Mouse (Mus musculus): ENCODE measurements around the gene Pgm2l1. TPM values are rescaled to one million over a fixed set of nuclear protein-coding genes. Genes with fewer than 3 reads are reported as not detected.

The Pgm2l1 gene
- 30.6 TPM for total RNA-seq (2023)

DNA sequence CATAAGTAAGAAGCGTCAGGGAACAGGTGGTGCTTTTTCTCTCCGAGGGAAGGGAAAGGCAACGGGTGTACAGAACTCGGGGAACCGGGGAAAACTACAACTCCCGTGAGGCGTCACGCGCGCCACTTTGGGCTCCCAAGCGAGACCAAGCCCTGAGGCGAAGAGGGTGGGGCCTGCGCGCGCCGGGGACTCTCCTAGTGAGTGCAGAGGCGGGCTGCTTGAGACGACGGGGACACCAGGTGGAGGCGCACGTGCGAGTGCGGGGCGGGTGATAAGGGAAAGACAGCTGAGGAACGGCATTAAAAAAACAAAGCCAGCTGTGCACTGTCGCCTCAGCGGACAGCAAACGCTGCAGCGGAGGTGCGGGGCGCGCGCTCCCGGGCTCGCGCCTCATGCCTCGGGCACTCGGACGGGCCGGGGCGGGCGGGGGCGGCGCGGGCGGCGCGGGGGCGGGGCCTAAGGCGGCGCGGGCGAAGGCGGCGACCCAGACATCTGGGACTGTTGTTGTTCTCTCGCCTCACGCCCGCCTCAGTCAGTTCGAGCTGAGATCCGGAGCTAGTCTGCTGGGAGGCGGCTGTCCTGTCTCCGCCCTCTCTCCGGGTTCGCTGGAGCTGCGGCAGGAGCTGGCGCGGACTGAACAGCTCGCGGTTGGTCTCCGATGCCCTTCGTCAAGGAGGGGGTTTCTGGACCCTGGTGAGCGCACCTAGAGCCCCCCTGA lies at the start of gene Pgm2l1:
Pgm2l1 (plus strand) TSS at position 237 of the 718 bp plus-strand sequence.

DNA sequence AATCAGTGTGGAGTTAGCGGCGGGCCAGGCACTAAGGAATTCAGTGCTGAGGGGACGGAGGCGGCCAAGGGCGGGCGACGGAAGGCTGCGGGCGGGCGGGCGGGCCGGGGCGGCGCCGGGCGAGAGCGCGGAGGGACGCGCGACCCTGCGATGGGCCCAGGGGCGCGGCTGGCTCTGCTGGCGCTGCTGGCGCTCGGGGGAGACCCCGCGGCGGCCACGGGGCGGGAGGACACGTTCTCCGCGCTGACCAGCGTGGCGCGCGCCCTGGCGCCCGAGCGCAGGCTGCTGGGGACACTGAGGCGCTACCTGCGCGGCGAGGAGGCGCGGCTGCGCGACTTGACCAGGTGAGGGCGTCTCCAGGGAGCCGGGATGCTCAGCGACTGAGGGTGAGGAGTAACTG lies 58.2 kb downstream of the Pgm2l1 start, which contains the start of gene P4ha3:
P4ha3 (plus strand) TSS at position 138 of the 400 bp plus-strand sequence.

Other genes with a start within 250 kb of the Pgm2l1 start
- gene Rnf169, start 246.9 kb upstream of the Pgm2l1 start, total RNA-seq (2023): 24.7 TPM
- gene Chrdl2, start 221.2 kb upstream of the Pgm2l1 start, total RNA-seq (2023): not detected
- 50.1 TPM for gene Pold3, start 105.8 kb upstream of the Pgm2l1 start, total RNA-seq (2023)
- 1.5 TPM for gene Lipt2, start 68.1 kb upstream of the Pgm2l1 start, total RNA-seq (2023)
- not detected for gene Kcne3, start 50.9 kb upstream of the Pgm2l1 start, total RNA-seq (2023)
- not detected for gene P4ha3, start 58.1 kb downstream of the Pgm2l1 start, total RNA-seq (2023)
- gene C2cd3, start 144.8 kb downstream of the Pgm2l1 start, total RNA-seq (2023): 71.2 TPM
- gene Ppme1, start 144.9 kb downstream of the Pgm2l1 start, total RNA-seq (2023): 45.7 TPM
- 0.86 TPM for gene Ucp3, start 245.6 kb downstream of the Pgm2l1 start, total RNA-seq (2023)

Data from CD8-positive naive resting alpha-beta T cell, adult 57 days (primary cell).